Mouse (Mus musculus) hindbrain, embryonic 12.5 days (tissue): ENCODE results near the gene Tsc2. TPM values are rescaled to one million over a fixed set of nuclear protein-coding genes. Genes with fewer than 3 reads are reported as not detected.

Experiments
- ATAC-seq: fragments of 200-750 bp; cut with Nextera tagmentation; 2 replicates; pipeline ENCODE4 v1.8.0; 2017; ENCODE audit warnings: moderate TSS enrichment; ENCODE audit not compliant: low FRiP score
- H3K27ac ChIP-seq: fragments of 300-500 bp; sonication (generic); 2 replicates; pipeline ENCODE4 v1.5.1; 2016; ENCODE audit warnings: mild to moderate bottlenecking
- H3K27me3 ChIP-seq: fragments of 300-500 bp; sonication (generic); 2 replicates; pipeline ENCODE4 v1.6.1; 2016; ENCODE audit warnings: mild to moderate bottlenecking
- H3K36me3 ChIP-seq: fragments of 300-500 bp; sonication (generic); 2 replicates; pipeline ENCODE4 v1.6.1; 2016; ENCODE audit warnings: mild to moderate bottlenecking
- H3K4me1 ChIP-seq: fragments of 300-500 bp; sonication (generic); 2 replicates; pipeline ENCODE4 v1.6.1; 2016
- H3K4me2 ChIP-seq: fragments of 300-500 bp; sonication (generic); replicated peaks from 2 replicates; pipeline ENCODE4 v1.6.1; 2016; ENCODE audit warnings: mild to moderate bottlenecking
- H3K4me3 ChIP-seq: fragments of 300-500 bp; sonication (generic); 2 replicates; pipeline ENCODE4 v1.5.1; 2016; ENCODE audit warnings: mild to moderate bottlenecking
- H3K9ac ChIP-seq: fragments of 300-500 bp; sonication (generic); 2 replicates; pipeline ENCODE4 v1.6.1; 2016; ENCODE audit warnings: mild to moderate bottlenecking, moderate library complexity
- H3K9me3 ChIP-seq: fragments of 300-500 bp; sonication (generic); replicated peaks from 2 replicates; pipeline ENCODE4 v1.6.1; 2016; ENCODE audit warnings: mild to moderate bottlenecking
- WGBS: fragments of 180-500 bp; shearing (Covaris S2); methylation state at CpG from one replicate; pipeline ENCODE4 v1.1.7; 2016; 5-methylcytosine and 5-hydroxymethylcytosine counted together
- microRNA-seq: library from miRNA; unstranded; fragments of <30 nt; microRNA quantifications from one replicate; pipeline ENCODE4, GENCODE M21; 2017
- polyA plus RNA-seq: library from polyadenylated mRNA; unstranded; fragments of >200 nt; fragmentation: Nextera tagmentation; extraction: Ambion mirVana; gene quantifications from 2 replicates; pipeline ENCODE4 v1.2.1, GENCODE M21; 2016

Tsc2 gene
- polyA plus RNA-seq, 1 experiment from 2014 or later = 86.2 TPM

GRCm38 (mm10) chr17:24559146-24559545 is 73.3 kb downstream of the Tsc2 start:
- Histone ChIP-seq H3K27me3 (no peaks in the 10 kb centered on the region), H3K27ac (peak overlapping the region; percentile 88), H3K36me3 (no peaks in the 10 kb centered on the region), H3K4me1 (peaks cover 26% of the 10 kb centered on the region), H3K9ac (no peak overlapping the region), H3K9me3 (no peaks in the 10 kb centered on the region), H3K4me3 (no peak overlapping the region), H3K4me2 (no peak overlapping the region; the same call in 1 of the 2 replicates)
- WGBS = 55% methylated on average over 3 of the region's 3 CpGs
- peak; percentile 38; the same call in 1 of the 2 replicates for ATAC-seq

- ATAC-seq = peak; percentile 62; the same call in 1 of the 2 replicates
- Histone ChIP-seq H3K9ac (no peak overlapping the region), H3K4me1 (peaks cover 26% of the 10 kb centered on the region), H3K36me3 (no peaks in the 10 kb centered on the region), H3K27ac (peak overlapping the region; percentile 88), H3K4me2 (no peak overlapping the region; the same call in 1 of the 2 replicates), H3K27me3 (no peaks in the 10 kb centered on the region), H3K4me3 (no peak overlapping the region), H3K9me3 (no peaks in the 10 kb centered on the region)
- 26% methylated on average over 4 of the region's 4 CpGs for WGBS
Measured at GRCm38 (mm10) chr17:24558600-24559099, 73.8 kb downstream of the Tsc2 start.

- Histone ChIP-seq H3K4me1 (peaks cover 33% of the 10 kb centered on the region), H3K4me2 (no peak overlapping the region), H3K27me3 (no peaks in the 10 kb centered on the region), H3K36me3 (no peaks in the 10 kb centered on the region), H3K9ac (no peak overlapping the region), H3K27ac (no peak overlapping the region), H3K9me3 (no peaks in the 10 kb centered on the region), H3K4me3 (no peak overlapping the region)
- ATAC-seq = no peak
- WGBS = 88% methylated on average over 7 of the region's 7 CpGs
Measured at GRCm38 (mm10) chr17:24557091-24557490, 75.3 kb downstream of the Tsc2 start.

GRCm38 (mm10) chr17:24551050-24551444 is 81.4 kb downstream of the Tsc2 start:
- H3K4me1 ChIP-seq = peaks cover 28% of the 10 kb centered on the region
- H3K4me3 ChIP-seq = peak overlapping the region; percentile 91
- WGBS = 63% methylated on average over 3 of the region's 3 CpGs
- peak overlapping the region; percentile 92 for H3K9ac ChIP-seq
- peaks cover 21% of the 10 kb centered on the region for H3K27me3 ChIP-seq
- H3K9me3 ChIP-seq = no peaks in the 10 kb centered on the region
- no peak for ATAC-seq
- no peaks in the 10 kb centered on the region for H3K36me3 ChIP-seq
- H3K4me2 ChIP-seq = peak overlapping the region; percentile 84
- peak overlapping the region; percentile 99 for H3K27ac ChIP-seq

GRCm38 (mm10) chr17:24550416-24551049 is 81.9 kb downstream of the Tsc2 start:
- Histone ChIP-seq H3K4me3 (peak overlapping the region; percentile 91), H3K4me2 (peak overlapping the region; percentile 84), H3K9ac (peak overlapping the region; percentile 92), H3K4me1 (peaks cover 28% of the 10 kb centered on the region), H3K27ac (peak overlapping the region; percentile 99), H3K9me3 (no peaks in the 10 kb centered on the region), H3K36me3 (no peaks in the 10 kb centered on the region), H3K27me3 (peaks cover 21% of the 10 kb centered on the region)
- peak; percentile 90 for ATAC-seq
- under 1% methylated on average over 44 of the region's 44 CpGs for WGBS

- Histone ChIP-seq H3K9ac (peak within 1 kb of the TSS; percentile 92), H3K4me1 (peaks cover 28% of the 10 kb centered on the region), H3K4me3 (peak within 1 kb of the TSS; percentile 91), H3K4me2 (peak within 1 kb of the TSS; percentile 84), H3K27ac (peak within 1 kb of the TSS; percentile 99), H3K9me3 (no peaks in the 10 kb centered on the region), H3K36me3 (no peaks in the 10 kb centered on the region), H3K27me3 (peaks cover 24% of the 10 kb centered on the region)
- WGBS = under 1% methylated on average over 65 of the region's 72 CpGs
- peak; percentile 95 for ATAC-seq
Measured at GRCm38 (mm10) chr17:24549618-24550415, 82.6 kb downstream of the Tsc2 start, which contains the start of gene Pkd1. Gene Pkd1 (plus strand): TSS chr17:24549834.

- H3K36me3 ChIP-seq = no peaks in the 10 kb centered on the region
- peaks cover 27% of the 10 kb centered on the region for H3K27me3 ChIP-seq
- H3K4me1 ChIP-seq = peaks cover 28% of the 10 kb centered on the region
- no peaks in the 10 kb centered on the region for H3K9me3 ChIP-seq
- H3K27ac ChIP-seq = 0 out of 2 replicates have a peak overlapping the region, but pooled peaks have one; percentile 99
- H3K4me2 ChIP-seq = peak overlapping the region; percentile 84
- peak; percentile 1; the same call in 1 of the 2 replicates for ATAC-seq
- no peak overlapping the region for H3K9ac ChIP-seq
- WGBS = 4% methylated on average over 23 of the region's 23 CpGs
- H3K4me3 ChIP-seq = peak overlapping the region; percentile 91
Measured at GRCm38 (mm10) chr17:24548921-24549617, 83.4 kb downstream of the Tsc2 start.

- H3K4me3 ChIP-seq = no peak overlapping the region
- no peak overlapping the region for H3K27ac ChIP-seq
- H3K9ac ChIP-seq = no peak overlapping the region
- 39% methylated on average over 9 of the region's 9 CpGs for WGBS
- H3K27me3 ChIP-seq = peaks cover 27% of the 10 kb centered on the region
- H3K4me2 ChIP-seq = peak overlapping the region; percentile 84
- no peak for ATAC-seq
- H3K36me3 ChIP-seq = no peaks in the 10 kb centered on the region
- peaks cover 28% of the 10 kb centered on the region for H3K4me1 ChIP-seq
- H3K9me3 ChIP-seq = no peaks in the 10 kb centered on the region
Measured at GRCm38 (mm10) chr17:24548435-24548834, 84.0 kb downstream of the Tsc2 start.

GRCm38 (mm10) chr17:24546234-24546633 is 86.2 kb downstream of the Tsc2 start:
- Histone ChIP-seq H3K9me3 (no peaks in the 10 kb centered on the region), H3K4me1 (peaks cover 13% of the 10 kb centered on the region), H3K27ac (no peak overlapping the region), H3K4me3 (no peak overlapping the region), H3K27me3 (peaks cover 27% of the 10 kb centered on the region), H3K9ac (no peak overlapping the region), H3K4me2 (no peak overlapping the region), H3K36me3 (no peaks in the 10 kb centered on the region)
- 79% methylated on average over 3 of the region's 3 CpGs for WGBS
- no peak for ATAC-seq

Small RNA genes lying within 50 kb of the gene (microRNA-seq; reads per million reads assigned to microRNA genes)
- 0.81 reads per million for gene Gm24589

Other genes starting within 250 kb of the Tsc2 start
- 326 and 328 TPM in 2 replicates for gene Rnps1, start 218.1 kb downstream of the Tsc2 start, polyA plus RNA-seq
- gene Eci1, start 206.0 kb downstream of the Tsc2 start, polyA plus RNA-seq = 59.3 and 62.4 TPM in 2 replicates
- gene Dnase1l2, start 189.5 kb downstream of the Tsc2 start, polyA plus RNA-seq = 4.2 and 7.0 TPM in 2 replicates
- gene E4f1, start 162.3 kb downstream of the Tsc2 start, polyA plus RNA-seq = 35.3 and 39.4 TPM in 2 replicates
- 52.5 and 57.3 TPM in 2 replicates for gene Pgp, start 162.2 kb downstream of the Tsc2 start, polyA plus RNA-seq
- 1.2 TPM in 1 of 2 replicates, not detected in the other for gene Bricd5, start 158.7 kb downstream of the Tsc2 start, polyA plus RNA-seq
- 35.2 and 36.9 TPM in 2 replicates for gene Mlst8, start 153.6 kb downstream of the Tsc2 start, polyA plus RNA-seq
- gene Caskin1, start 144.0 kb downstream of the Tsc2 start, polyA plus RNA-seq = 24.2 and 25.0 TPM in 2 replicates
- 86.5 and 87.0 TPM in 2 replicates for gene Traf7, start 104.7 kb downstream of the Tsc2 start, polyA plus RNA-seq
- 2.1 and 2.8 TPM in 2 replicates for gene Rab26, start 98.4 kb downstream of the Tsc2 start, polyA plus RNA-seq
- gene Pkd1, start 82.8 kb downstream of the Tsc2 start, polyA plus RNA-seq = 20.5 and 25.5 TPM in 2 replicates
- 14.4 and 15.7 TPM in 2 replicates for gene Nthl1, start 50 bp upstream of the Tsc2 start, polyA plus RNA-seq
- gene Slc9a3r2, start 17.7 kb upstream of the Tsc2 start, polyA plus RNA-seq = 39.2 and 39.6 TPM in 2 replicates
- not detected in 2 replicates for gene Npw, start 25.8 kb upstream of the Tsc2 start, polyA plus RNA-seq
- 23.0 and 25.2 TPM in 2 replicates for gene Zfp598, start 37.1 kb upstream of the Tsc2 start, polyA plus RNA-seq
- gene Syngr3, start 57.3 kb upstream of the Tsc2 start, polyA plus RNA-seq = 30.6 and 32.1 TPM in 2 replicates
- gene Gfer, start 63.5 kb upstream of the Tsc2 start, polyA plus RNA-seq = 42.2 and 42.4 TPM in 2 replicates
- gene Noxo1, start 63.6 kb upstream of the Tsc2 start, polyA plus RNA-seq = 3.6 and 4.8 TPM in 2 replicates
- 76.9 and 79.7 TPM in 2 replicates for gene Tbl3, start 75.0 kb upstream of the Tsc2 start, polyA plus RNA-seq
- gene Rnf151, start 85.4 kb upstream of the Tsc2 start, polyA plus RNA-seq = 0.18 and 0.35 TPM in 2 replicates
- gene Rps2, start 85.5 kb upstream of the Tsc2 start, polyA plus RNA-seq = 795 and 841 TPM in 2 replicates
- 199 and 214 TPM in 2 replicates for gene Ndufb10, start 91.8 kb upstream of the Tsc2 start, polyA plus RNA-seq
- not detected in 2 replicates for gene Rpl3l, start 95.2 kb upstream of the Tsc2 start, polyA plus RNA-seq
- gene Msrb1, start 104.0 kb upstream of the Tsc2 start, polyA plus RNA-seq = 21.8 and 22.6 TPM in 2 replicates
- 2.5 and 4.8 TPM in 2 replicates for gene Hs3st6, start 120.4 kb upstream of the Tsc2 start, polyA plus RNA-seq
- not detected in 2 replicates for gene Meiob, start 171.7 kb upstream of the Tsc2 start, polyA plus RNA-seq
- gene Hagh, start 207.5 kb upstream of the Tsc2 start, polyA plus RNA-seq = 32.3 and 32.4 TPM in 2 replicates
- 18.6 and 20.9 TPM in 2 replicates for gene Fahd1, start 217.7 kb upstream of the Tsc2 start, polyA plus RNA-seq
- gene Igfals, start 233.4 kb upstream of the Tsc2 start, polyA plus RNA-seq = 0.23 and 0.36 TPM in 2 replicates